Mouse (Mus musculus): ENCODE data around the gene Zc3hav1. TPM values are rescaled to one million over a fixed set of nuclear protein-coding genes. Genes with fewer than 3 reads are reported as not detected.

Zc3hav1 gene
- total RNA-seq, 1 experiment, result 20.6 TPM

- DNase-seq (ENCODE audit: low read depth, low spot score), result no peak
- TF ChIP-seq CHD2 (IDR thresholded peaks at IDR 0.05; ENCODE audit: low read depth, low read length) (no peak), ZNF384 (IDR thresholded peaks at IDR 0.05; ENCODE audit: low read depth, low read length) (no peak), HCFC1 (IDR thresholded peaks at IDR 0.05; ENCODE audit: borderline replicate concordance, insufficient read depth, low read length) (no peak), MAFK (IDR thresholded peaks at IDR 0.05; ENCODE audit: insufficient read depth, low read depth, low read length) (no peak), ZC3H11A (IDR thresholded peaks at IDR 0.05; ENCODE audit: borderline replicate concordance, low read depth, low read length) (no peak)
- H3K9me3 ChIP-seq (ENCODE audit: control insufficient read depth, insufficient read depth, low read depth, low read length), result no peaks in the 10 kb centered on the region
- peaks cover 0 to 3% of the 10 kb centered on the region in 2 experiments; a peak in 1 of 4 replicates for H3K4me1 ChIP-seq (ENCODE audit: control insufficient read depth in 2 of 2, insufficient read depth in 2 of 2, low read length in 2 of 2, poor library complexity in 1 of 2)
- H3K36me3 ChIP-seq (ENCODE audit: control insufficient read depth, insufficient read depth, low read length, poor library complexity, severe bottlenecking), result no peaks in the 10 kb centered on the region
- H3K27ac ChIP-seq (ENCODE audit: insufficient read depth, low read depth, low read length, poor library complexity, severe bottlenecking), result no peak overlapping the region
- in situ Hi-C loops (cut with MboI; ENCODE audit: low sequenced_read_pairs in 2 of 2, unreplicated experiment in 2 of 2), result no loop called here
- H3K9ac ChIP-seq (ENCODE audit: insufficient read depth, low read depth, low read length, poor library complexity, severe bottlenecking), result no peak overlapping the region
- no peak overlapping the region for H3K4me3 ChIP-seq (ENCODE audit: insufficient read depth in 1 of 2, low read depth in 1 of 2, low read length in 2 of 2, poor library complexity in 1 of 2, severe bottlenecking in 1 of 2)
Observed at GRCm38 (mm10) chr6:38344006-38344670, 10.3 kb downstream of the Zc3hav1 start.

GRCm38 (mm10) chr6:38343581-38343980 lies 10.8 kb downstream of the Zc3hav1 start:
- Histone ChIP-seq H3K9ac (ENCODE audit: insufficient read depth, low read depth, low read length, poor library complexity, severe bottlenecking) (no peak overlapping the region), H3K9me3 (ENCODE audit: control insufficient read depth, insufficient read depth, low read depth, low read length) (no peaks in the 10 kb centered on the region), H3K27ac (ENCODE audit: insufficient read depth, low read depth, low read length, poor library complexity, severe bottlenecking) (no peak overlapping the region), H3K4me1 (ENCODE audit: control insufficient read depth in 2 of 2, insufficient read depth in 2 of 2, low read length in 2 of 2, poor library complexity in 1 of 2) (peaks cover 0 to 3% of the 10 kb centered on the region in 2 experiments; a peak in 1 of 4 replicates), H3K4me3 (ENCODE audit: insufficient read depth in 1 of 2, low read depth in 1 of 2, low read length in 2 of 2, poor library complexity in 1 of 2, severe bottlenecking in 1 of 2) (no peak overlapping the region), H3K36me3 (ENCODE audit: control insufficient read depth, insufficient read depth, low read length, poor library complexity, severe bottlenecking) (no peaks in the 10 kb centered on the region; the same call in 1 of the 2 replicates)
- no peak for DNase-seq (ENCODE audit: low read depth, low spot score)
- TF ChIP-seq CHD2 (IDR thresholded peaks at IDR 0.05; ENCODE audit: low read depth, low read length), result no peak
- no peak for TF ChIP-seq MAFK (IDR thresholded peaks at IDR 0.05; ENCODE audit: insufficient read depth, low read depth, low read length)
- no peak for TF ChIP-seq HCFC1 (IDR thresholded peaks at IDR 0.05; ENCODE audit: borderline replicate concordance, insufficient read depth, low read length)
- no peak for TF ChIP-seq ZC3H11A (IDR thresholded peaks at IDR 0.05; ENCODE audit: borderline replicate concordance, low read depth, low read length)
- TF ChIP-seq ZNF384 (IDR thresholded peaks at IDR 0.05; ENCODE audit: low read depth, low read length), result no peak
- in situ Hi-C loops (cut with MboI; ENCODE audit: low sequenced_read_pairs in 2 of 2, unreplicated experiment in 2 of 2), result no loop called here

DNA sequence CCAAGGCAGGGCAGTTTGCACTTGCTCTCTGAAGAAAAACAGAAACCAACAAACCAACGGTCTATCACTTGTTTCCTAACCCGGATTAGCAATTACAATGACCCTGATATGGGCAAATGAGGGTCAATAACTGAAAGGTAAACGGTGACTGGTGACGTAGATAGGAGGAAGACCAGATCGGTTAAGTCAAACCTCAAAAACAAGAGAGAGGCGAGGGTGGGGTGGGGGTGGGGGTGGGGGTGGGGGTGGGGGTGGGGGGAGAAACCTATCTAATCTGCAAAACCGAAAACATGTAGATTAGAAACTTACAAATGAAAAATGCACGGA lies 11.8 kb downstream of the Zc3hav1 start:
- no peak overlapping the region for H3K9ac ChIP-seq (ENCODE audit: insufficient read depth, low read depth, low read length, poor library complexity, severe bottlenecking)
- peaks cover 0 to 3% of the 10 kb centered on the region in 2 experiments; a peak in 1 of 4 replicates for H3K4me1 ChIP-seq (ENCODE audit: control insufficient read depth in 2 of 2, insufficient read depth in 2 of 2, low read length in 2 of 2, poor library complexity in 1 of 2)
- H3K36me3 ChIP-seq (ENCODE audit: control insufficient read depth, insufficient read depth, low read length, poor library complexity, severe bottlenecking), result peaks cover 2% of the 10 kb centered on the region; the same call in 1 of the 2 replicates
- H3K27ac ChIP-seq (ENCODE audit: insufficient read depth, low read depth, low read length, poor library complexity, severe bottlenecking), result no peak overlapping the region
- in situ Hi-C loops (cut with MboI; ENCODE audit: low sequenced_read_pairs in 2 of 2, unreplicated experiment in 2 of 2), result no loop called here
- no peak for DNase-seq (ENCODE audit: low read depth, low spot score)
- no peak overlapping the region for H3K4me3 ChIP-seq (ENCODE audit: insufficient read depth in 1 of 2, low read depth in 1 of 2, low read length in 2 of 2, poor library complexity in 1 of 2, severe bottlenecking in 1 of 2)
- no peaks in the 10 kb centered on the region for H3K9me3 ChIP-seq (ENCODE audit: control insufficient read depth, insufficient read depth, low read depth, low read length)
- TF ChIP-seq CHD2 (IDR thresholded peaks at IDR 0.05; ENCODE audit: low read depth, low read length) (no peak), HCFC1 (IDR thresholded peaks at IDR 0.05; ENCODE audit: borderline replicate concordance, insufficient read depth, low read length) (no peak), ZNF384 (IDR thresholded peaks at IDR 0.05; ENCODE audit: low read depth, low read length) (no peak), MAFK (IDR thresholded peaks at IDR 0.05; ENCODE audit: insufficient read depth, low read depth, low read length) (no peak), ZC3H11A (IDR thresholded peaks at IDR 0.05; ENCODE audit: borderline replicate concordance, low read depth, low read length) (no peak)

GRCm38 (mm10) chr6:38341751-38342665 lies 12.4 kb downstream of the Zc3hav1 start:
- TF ChIP-seq MAFK (IDR thresholded peaks at IDR 0.05; ENCODE audit: insufficient read depth, low read depth, low read length) (no peak), CHD2 (IDR thresholded peaks at IDR 0.05; ENCODE audit: low read depth, low read length) (no peak), ZNF384 (IDR thresholded peaks at IDR 0.05; ENCODE audit: low read depth, low read length) (no peak), HCFC1 (IDR thresholded peaks at IDR 0.05; ENCODE audit: borderline replicate concordance, insufficient read depth, low read length) (no peak), ZC3H11A (IDR thresholded peaks at IDR 0.05; ENCODE audit: borderline replicate concordance, low read depth, low read length) (no peak)
- H3K4me3 ChIP-seq (ENCODE audit: insufficient read depth in 1 of 2, low read depth in 1 of 2, low read length in 2 of 2, poor library complexity in 1 of 2, severe bottlenecking in 1 of 2), result no peak overlapping the region
- in situ Hi-C loops (cut with MboI; ENCODE audit: low sequenced_read_pairs in 2 of 2, unreplicated experiment in 2 of 2), result no loop called here
- DNase-seq (ENCODE audit: low read depth, low spot score), result no peak
- H3K9me3 ChIP-seq (ENCODE audit: control insufficient read depth, insufficient read depth, low read depth, low read length), result no peaks in the 10 kb centered on the region
- no peak overlapping the region for H3K27ac ChIP-seq (ENCODE audit: insufficient read depth, low read depth, low read length, poor library complexity, severe bottlenecking)
- H3K4me1 ChIP-seq (ENCODE audit: control insufficient read depth in 2 of 2, insufficient read depth in 2 of 2, low read length in 2 of 2, poor library complexity in 1 of 2), result peaks cover 0 to 3% of the 10 kb centered on the region in 2 experiments; a peak in 1 of 4 replicates
- peaks cover 4% of the 10 kb centered on the region; the same call in 1 of the 2 replicates for H3K36me3 ChIP-seq (ENCODE audit: control insufficient read depth, insufficient read depth, low read length, poor library complexity, severe bottlenecking)
- H3K9ac ChIP-seq (ENCODE audit: insufficient read depth, low read depth, low read length, poor library complexity, severe bottlenecking), result no peak overlapping the region
